Mouse (Mus musculus) limb, embryonic 12.5 days (tissue): Measurements from ENCODE around the gene Cpeb1. TPM values are rescaled to one million over a fixed set of nuclear protein-coding genes. Genes with fewer than 3 reads are reported as not detected.

Experiments used
- ATAC-seq: fragments of 200-750 bp; cut with Nextera tagmentation; 2 replicates; pipeline ENCODE4 v1.8.0; 2017; ENCODE audit warnings: low read depth, moderate TSS enrichment; ENCODE audit not compliant: insufficient number of reproducible peaks, insufficient read depth, low FRiP score, low TSS enrichment
- H3K27ac ChIP-seq: fragments of 300-500 bp; sonication (generic); 2 replicates; pipeline ENCODE4 v1.5.1; 2016; ENCODE audit warnings: mild to moderate bottlenecking, moderate library complexity
- H3K27me3 ChIP-seq: fragments of 300-500 bp; sonication (generic); 2 replicates; pipeline ENCODE4 v1.6.1; 2016; ENCODE audit warnings: mild to moderate bottlenecking, moderate library complexity
- H3K36me3 ChIP-seq: fragments of 300-500 bp; sonication (generic); 2 replicates; pipeline ENCODE4 v1.6.1; 2016; ENCODE audit warnings: mild to moderate bottlenecking, moderate library complexity
- H3K4me1 ChIP-seq: fragments of 300-500 bp; sonication (generic); replicated peaks from 2 replicates; pipeline ENCODE4 v1.6.1; 2016
- H3K4me2 ChIP-seq: fragments of 300-500 bp; sonication (generic); 2 replicates; pipeline ENCODE4 v1.6.1; 2016; ENCODE audit warnings: mild to moderate bottlenecking, moderate library complexity
- H3K4me3 ChIP-seq: fragments of 300-500 bp; sonication (generic); replicated peaks from 2 replicates; pipeline ENCODE4 v1.5.1; 2016; ENCODE audit warnings: mild to moderate bottlenecking
- H3K9ac ChIP-seq: fragments of 300-500 bp; sonication (generic); replicated peaks from 2 replicates; pipeline ENCODE4 v1.6.1; 2016; ENCODE audit warnings: mild to moderate bottlenecking, moderate library complexity
- H3K9me3 ChIP-seq: fragments of 300-500 bp; sonication (generic); 2 replicates; pipeline ENCODE4 v1.6.1; 2016; ENCODE audit warnings: mild to moderate bottlenecking, moderate library complexity
- WGBS: fragments of 180-500 bp; shearing (Covaris S2); methylation state at CpG from one replicate; pipeline ENCODE4 v1.1.7; 2016; 5-methylcytosine and 5-hydroxymethylcytosine counted together
- polyA plus RNA-seq: library from polyadenylated mRNA; unstranded; fragments of >200 nt; fragmentation: Nextera tagmentation; extraction: Ambion mirVana; gene quantifications from 2 replicates; pipeline ENCODE4 v1.2.1, GENCODE M21; 2016

The Cpeb1 gene
- polyA plus RNA-seq, 1 experiment from 2014 or later, result not detected

DNA sequence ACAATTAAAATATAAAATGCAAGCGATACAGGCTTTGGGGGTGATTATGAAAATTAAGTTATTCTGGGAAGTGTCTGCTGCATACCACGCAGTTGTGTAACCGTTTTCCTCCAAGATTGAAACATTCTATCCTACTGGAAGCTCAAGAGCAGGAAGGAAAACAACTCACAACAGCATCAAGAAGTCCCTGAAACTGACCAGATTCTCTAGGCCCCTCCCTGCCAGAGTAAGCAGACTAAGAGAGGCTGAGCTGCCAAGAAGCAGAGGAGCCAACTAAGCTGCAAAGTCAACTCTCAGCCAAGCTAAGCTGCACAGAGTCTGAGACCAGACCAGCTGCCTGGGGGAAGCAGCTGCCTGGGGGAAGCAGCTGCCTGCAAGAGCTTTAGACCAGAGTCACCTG lies 20.0 kb upstream of the Cpeb1 start:
- Histone ChIP-seq H3K36me3 (no peaks in the 10 kb centered on the region), H3K4me2 (no peak overlapping the region), H3K4me1 (peaks cover 8% of the 10 kb centered on the region; the same call in 1 of the 2 replicates), H3K9me3 (no peaks in the 10 kb centered on the region), H3K27me3 (peaks cover 34% of the 10 kb centered on the region), H3K27ac (no peak overlapping the region), H3K4me3 (no peak overlapping the region), H3K9ac (no peak overlapping the region)
- ATAC-seq, result no peak
- 80% methylated on average over 3 of the region's 3 CpGs for WGBS

DNA sequence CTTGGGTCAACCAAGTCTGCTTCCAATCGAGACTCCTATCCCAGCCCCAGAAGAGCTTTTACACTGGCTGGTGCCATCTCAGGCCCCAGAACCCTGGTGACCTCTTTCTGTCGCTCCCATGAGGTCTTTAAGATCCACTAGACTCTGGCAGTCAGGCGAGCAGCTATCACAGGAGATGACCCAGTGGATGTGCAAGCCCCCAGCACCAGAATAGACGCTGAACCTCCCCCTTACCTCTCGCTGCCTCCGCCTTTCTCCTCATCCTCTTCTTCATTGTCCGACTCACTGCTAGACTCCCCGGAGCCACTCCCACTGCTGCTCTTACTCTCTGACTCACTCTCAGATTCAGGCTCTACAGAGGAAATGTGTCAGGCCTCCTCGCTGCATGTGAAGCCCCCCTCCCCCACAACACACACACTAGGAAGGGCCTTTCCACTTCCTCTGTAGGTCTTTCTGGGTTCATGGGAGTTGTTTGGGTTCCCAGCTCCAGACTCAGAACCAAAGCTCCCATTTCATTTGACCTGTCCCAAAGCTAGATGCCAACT lies 9.7 kb upstream of the Cpeb1 start:
- no peak overlapping the region for H3K9ac ChIP-seq
- no peaks in the 10 kb centered on the region for H3K4me1 ChIP-seq
- no peaks in the 10 kb centered on the region for H3K36me3 ChIP-seq
- no peak for ATAC-seq
- 77% methylated on average over 9 of the region's 9 CpGs for WGBS
- H3K27me3 ChIP-seq, result peaks cover 32% of the 10 kb centered on the region
- H3K4me2 ChIP-seq, result no peak overlapping the region
- no peak overlapping the region for H3K27ac ChIP-seq
- H3K9me3 ChIP-seq, result no peaks in the 10 kb centered on the region
- no peak overlapping the region for H3K4me3 ChIP-seq

DNA sequence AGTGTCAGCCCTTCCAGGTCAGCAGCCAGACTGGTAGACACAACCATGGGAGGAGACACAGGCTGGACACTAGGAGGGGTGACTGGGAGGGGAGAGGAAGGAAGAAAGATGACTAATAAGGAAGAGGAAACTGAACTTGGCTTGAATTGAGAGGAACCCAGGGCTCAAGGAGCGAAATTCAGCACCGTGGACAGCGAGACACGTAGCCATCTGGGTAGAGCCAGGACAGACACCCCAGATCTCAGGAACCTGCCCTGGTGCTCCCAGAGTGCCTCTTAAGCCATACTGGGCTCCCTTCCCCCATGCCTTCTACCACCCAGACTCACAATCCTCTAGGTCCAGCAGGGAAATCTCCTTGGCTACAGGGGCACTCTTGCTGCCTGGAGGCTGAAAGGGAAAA lies 8.9 kb upstream of the Cpeb1 start:
- WGBS, result 4% methylated on average over 4 of the region's 4 CpGs
- H3K27me3 ChIP-seq, result peaks cover 38% of the 10 kb centered on the region
- H3K4me3 ChIP-seq, result no peak overlapping the region
- H3K4me1 ChIP-seq, result no peaks in the 10 kb centered on the region
- H3K36me3 ChIP-seq, result no peaks in the 10 kb centered on the region
- ATAC-seq, result no peak; the same call in 1 of the 2 replicates
- H3K9ac ChIP-seq, result no peak overlapping the region
- no peak overlapping the region for H3K4me2 ChIP-seq
- H3K27ac ChIP-seq, result no peak overlapping the region
- H3K9me3 ChIP-seq, result no peaks in the 10 kb centered on the region

DNA sequence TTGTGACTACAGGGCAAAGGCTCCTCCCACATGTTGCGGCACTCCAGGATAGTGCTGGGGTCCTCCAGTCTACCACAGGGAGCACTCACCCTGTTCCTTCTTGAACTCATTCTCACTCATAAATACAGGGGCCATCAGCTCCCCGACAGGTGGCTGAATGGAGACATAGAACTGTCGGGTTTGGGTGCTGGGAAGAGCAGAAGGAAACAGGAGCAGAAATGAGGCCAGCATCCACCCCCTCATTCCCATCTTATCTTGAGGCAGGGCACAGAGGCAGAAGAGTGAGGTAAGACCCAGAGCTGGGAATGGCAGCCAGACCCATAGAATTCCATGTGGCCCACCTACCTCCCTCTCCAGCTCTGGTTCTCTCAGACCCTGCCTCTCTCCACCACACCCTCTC lies 7.5 kb upstream of the Cpeb1 start:
- no peaks in the 10 kb centered on the region for H3K36me3 ChIP-seq
- 72% methylated on average over 3 of the region's 3 CpGs for WGBS
- H3K4me3 ChIP-seq, result no peak overlapping the region
- H3K9ac ChIP-seq, result no peak overlapping the region
- H3K4me1 ChIP-seq, result no peaks in the 10 kb centered on the region
- H3K27ac ChIP-seq, result no peak overlapping the region
- no peak overlapping the region for H3K4me2 ChIP-seq
- no peak for ATAC-seq
- H3K27me3 ChIP-seq, result peaks cover 51% of the 10 kb centered on the region
- H3K9me3 ChIP-seq, result no peaks in the 10 kb centered on the region

DNA sequence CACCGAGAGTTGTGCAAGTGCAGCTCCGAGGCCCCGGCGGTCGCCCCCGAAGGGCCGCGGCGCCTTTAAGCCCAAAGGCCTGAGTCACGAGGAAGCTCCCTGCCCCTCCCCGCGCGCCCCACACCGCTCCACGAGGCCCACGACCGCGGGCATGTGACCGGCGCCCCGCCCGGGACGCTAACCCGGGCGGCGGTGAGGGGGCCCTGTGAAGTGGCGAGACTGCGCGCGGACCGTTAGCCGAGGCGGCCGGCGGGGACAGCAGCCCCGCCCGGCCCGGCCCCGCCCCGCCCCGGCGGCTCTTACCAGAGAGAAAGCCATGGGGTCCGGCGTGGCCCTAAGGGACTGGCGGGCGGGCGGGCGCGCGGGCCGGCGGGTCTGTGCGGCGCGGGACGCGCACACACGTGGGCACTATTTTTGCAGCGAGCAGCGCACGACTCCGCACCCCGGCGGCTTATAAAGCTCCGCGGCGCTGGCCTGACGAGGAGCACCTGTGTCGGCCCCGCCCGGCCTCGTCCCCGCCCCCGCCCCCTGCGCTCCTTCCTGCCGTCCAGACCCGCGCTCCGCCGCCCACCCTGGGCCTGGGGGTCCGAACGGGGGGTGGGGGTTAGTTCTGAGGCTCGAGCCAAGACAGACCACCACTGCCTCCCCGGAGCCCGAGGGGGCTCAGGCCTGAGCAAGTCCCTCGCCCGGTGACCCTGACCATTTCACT lies 780 bp downstream of the Cpeb1 start:
- H3K9ac ChIP-seq, result peak overlapping the region; percentile 42; the same call in 1 of the 2 replicates
- WGBS, result 2% methylated on average over 76 of the region's 87 CpGs
- H3K4me2 ChIP-seq, result peak overlapping the region; percentile 93
- peaks cover 85% of the 10 kb centered on the region for H3K27me3 ChIP-seq
- peaks cover 27% of the 10 kb centered on the region for H3K4me1 ChIP-seq
- no peaks in the 10 kb centered on the region for H3K9me3 ChIP-seq
- peak; percentile 56 for ATAC-seq
- no peak overlapping the region for H3K27ac ChIP-seq
- H3K36me3 ChIP-seq, result no peaks in the 10 kb centered on the region
- H3K4me3 ChIP-seq, result peak overlapping the region; percentile 54

DNA sequence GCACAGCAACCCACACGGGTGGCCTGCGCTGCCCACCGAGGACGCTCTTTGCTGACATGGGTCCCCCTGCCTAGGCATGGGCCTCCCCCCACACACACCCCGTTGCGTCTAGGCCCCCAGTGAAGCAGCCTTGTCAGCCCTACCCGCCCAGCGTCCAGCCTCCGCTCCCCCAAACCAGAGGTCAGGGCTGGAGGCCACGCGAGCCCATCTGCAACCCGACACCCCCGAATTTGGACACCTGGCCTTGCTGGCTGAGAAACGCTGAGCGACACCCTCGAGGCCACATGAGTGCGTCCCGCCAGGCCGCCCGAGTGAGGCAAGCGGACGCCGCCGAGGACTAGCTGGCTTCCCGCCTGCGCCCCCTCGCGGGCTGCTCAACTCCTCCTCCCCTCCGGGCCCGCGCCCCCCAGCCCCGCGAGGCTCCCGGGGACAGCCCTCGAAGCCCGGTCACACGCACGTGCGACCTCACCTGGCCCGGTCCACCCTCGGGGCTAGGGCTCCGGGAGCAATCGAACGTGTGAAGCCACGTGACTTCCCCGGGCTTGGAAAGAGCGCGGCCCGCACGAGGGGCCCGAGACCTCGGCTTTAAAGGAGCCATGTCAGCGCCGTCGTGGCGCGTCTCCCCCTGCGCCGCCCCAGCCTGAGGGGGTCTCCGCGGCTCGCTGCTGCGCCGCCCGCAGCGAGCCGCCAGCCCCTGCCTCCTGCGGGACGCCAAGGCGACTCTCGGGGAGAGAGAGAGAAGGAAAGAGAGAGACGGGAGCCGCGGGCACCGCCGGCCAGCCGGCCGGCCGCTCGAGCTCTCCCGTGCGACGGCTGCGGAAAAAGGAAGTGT lies 1.6 kb downstream of the Cpeb1 start:
- peaks cover 27% of the 10 kb centered on the region for H3K4me1 ChIP-seq
- peak overlapping the region; percentile 93 for H3K4me2 ChIP-seq
- peak; percentile 37; the same call in 1 of the 2 replicates for ATAC-seq
- no peak overlapping the region for H3K27ac ChIP-seq
- H3K36me3 ChIP-seq, result no peaks in the 10 kb centered on the region
- no peaks in the 10 kb centered on the region for H3K9me3 ChIP-seq
- peaks cover 77% of the 10 kb centered on the region for H3K27me3 ChIP-seq
- H3K9ac ChIP-seq, result peak overlapping the region; percentile 42; the same call in 1 of the 2 replicates
- 4% methylated on average over 78 of the region's 84 CpGs for WGBS
- H3K4me3 ChIP-seq, result peak overlapping the region; percentile 54

DNA sequence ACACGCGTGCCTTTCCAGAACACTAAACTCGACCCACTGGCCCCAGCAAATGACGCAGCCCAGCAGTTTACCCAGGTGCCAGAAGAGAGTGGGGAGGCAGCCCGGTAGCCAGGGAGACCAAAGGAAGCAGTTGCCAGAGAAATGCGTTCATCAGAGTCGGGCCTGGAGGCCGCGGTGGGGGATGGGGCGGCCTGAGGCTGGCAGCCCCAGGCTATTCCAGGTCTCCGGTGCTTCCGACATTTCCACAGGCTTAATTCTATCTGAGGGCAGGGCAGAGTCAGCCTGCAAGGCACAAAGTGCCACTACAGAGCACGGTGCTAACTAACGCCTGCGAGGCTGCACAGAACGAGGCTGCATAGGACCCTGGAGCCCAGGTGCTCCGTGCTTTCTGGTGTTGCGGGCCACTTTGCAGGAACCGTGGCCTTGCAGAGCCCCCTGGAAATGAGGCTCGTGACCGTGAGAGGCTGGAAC lies 2.3 kb downstream of the Cpeb1 start:
- no peaks in the 10 kb centered on the region for H3K36me3 ChIP-seq
- ATAC-seq, result 0 out of 2 replicates have a peak, but pooled peaks have one; percentile 15
- H3K4me2 ChIP-seq, result peak overlapping the region; percentile 93
- H3K9ac ChIP-seq, result 0 out of 2 replicates have a peak overlapping the region, but pooled peaks have one; percentile 9
- H3K4me1 ChIP-seq, result peaks cover 27% of the 10 kb centered on the region
- H3K4me3 ChIP-seq, result peak overlapping the region; percentile 54
- no peak overlapping the region for H3K27ac ChIP-seq
- 3% methylated on average over 20 of the region's 21 CpGs for WGBS
- no peaks in the 10 kb centered on the region for H3K9me3 ChIP-seq
- peaks cover 73% of the 10 kb centered on the region for H3K27me3 ChIP-seq

DNA sequence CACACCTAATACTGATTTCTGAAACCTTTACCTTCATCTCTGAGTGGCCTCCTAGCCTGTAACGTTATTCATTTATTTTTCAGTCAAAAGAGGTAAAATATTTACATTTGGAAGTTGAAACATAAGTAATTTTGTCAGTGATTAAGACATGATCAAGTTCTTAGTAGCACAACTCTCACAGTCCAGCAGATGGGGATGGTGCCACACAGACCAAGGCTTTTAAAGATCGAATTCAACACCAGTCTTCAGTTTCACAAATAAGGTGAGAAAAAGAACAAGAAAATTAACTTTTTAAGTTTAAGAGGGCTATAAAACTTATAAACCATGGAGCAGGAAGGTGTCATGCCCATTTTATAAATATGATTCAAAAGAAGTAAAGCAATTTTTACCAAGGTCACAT lies 56.3 kb downstream of the Cpeb1 start:
- Histone ChIP-seq H3K27me3 (no peaks in the 10 kb centered on the region), H3K4me2 (no peak overlapping the region), H3K36me3 (no peaks in the 10 kb centered on the region), H3K9me3 (no peaks in the 10 kb centered on the region), H3K9ac (no peak overlapping the region), H3K4me1 (no peaks in the 10 kb centered on the region), H3K4me3 (no peak overlapping the region), H3K27ac (no peak overlapping the region)
- ATAC-seq, result no peak
- WGBS, result 60% methylated on average over 2 of the region's 2 CpGs

DNA sequence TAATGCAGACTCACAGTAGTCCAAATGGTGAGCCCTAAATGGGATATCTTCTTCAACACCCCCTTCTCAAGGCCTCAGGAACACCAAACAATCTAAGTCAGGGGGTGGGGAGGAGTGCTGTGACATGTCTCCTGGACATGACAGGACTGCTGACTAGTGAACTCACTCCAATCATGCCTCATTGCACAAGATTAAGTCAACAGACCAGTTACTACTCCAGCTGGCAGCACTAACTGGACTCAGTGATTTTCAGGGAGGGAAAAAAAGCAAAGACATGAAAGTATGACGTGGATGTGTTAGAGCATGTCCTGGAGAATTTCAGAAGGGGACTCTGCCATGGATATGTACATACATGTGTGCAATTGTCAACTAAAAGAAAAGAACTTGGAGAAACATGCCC lies 75.9 kb downstream of the Cpeb1 start:
- no peak overlapping the region for H3K27ac ChIP-seq
- H3K4me3 ChIP-seq, result no peak overlapping the region
- H3K4me1 ChIP-seq, result no peaks in the 10 kb centered on the region
- H3K4me2 ChIP-seq, result no peak overlapping the region
- H3K9me3 ChIP-seq, result no peaks in the 10 kb centered on the region
- WGBS, result 76% methylated on average over 1 of the region's 1 CpGs
- no peaks in the 10 kb centered on the region for H3K27me3 ChIP-seq
- ATAC-seq, result no peak
- H3K9ac ChIP-seq, result no peak overlapping the region
- no peaks in the 10 kb centered on the region for H3K36me3 ChIP-seq

DNA sequence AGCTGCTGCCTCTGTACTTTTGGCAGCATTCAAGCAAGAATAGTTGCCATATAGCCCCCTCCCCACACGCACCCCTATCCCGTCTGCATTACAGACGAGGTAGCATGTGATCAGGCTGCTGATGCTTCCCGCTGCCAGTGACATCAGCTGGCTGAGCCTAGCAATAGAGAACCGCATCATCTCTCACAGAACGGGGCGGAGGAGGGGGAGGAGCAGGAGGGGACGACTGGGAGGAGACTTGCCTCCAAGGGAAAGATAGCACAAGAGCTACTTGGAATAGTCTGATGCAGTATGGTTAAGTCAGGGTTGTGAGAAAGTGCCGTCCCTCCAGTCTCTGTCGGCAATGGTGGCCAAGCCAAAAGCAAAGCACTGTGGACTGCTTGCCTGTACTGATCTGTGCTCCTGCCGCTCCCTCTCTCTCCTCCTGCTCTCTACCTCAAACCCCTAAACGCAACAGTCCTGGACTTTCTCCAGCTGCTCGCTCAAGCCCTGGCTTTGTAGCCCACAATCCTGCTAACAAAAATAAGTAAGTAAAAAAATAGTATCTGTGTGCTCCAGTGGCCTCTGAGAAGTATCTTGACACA lies 82.8 kb downstream of the Cpeb1 start:
- Histone ChIP-seq H3K9me3 (no peaks in the 10 kb centered on the region), H3K4me1 (0 out of 2 replicates have a peak, but pooled peaks cover 3% of the 10 kb centered on the region), H3K27me3 (peaks cover 24% of the 10 kb centered on the region), H3K9ac (no peak overlapping the region), H3K4me2 (peak overlapping the region; percentile 42), H3K27ac (no peak overlapping the region), H3K4me3 (0 out of 2 replicates have a peak overlapping the region, but pooled peaks have one; percentile 6), H3K36me3 (no peaks in the 10 kb centered on the region)
- WGBS, result 6% methylated on average over 13 of the region's 13 CpGs
- ATAC-seq, result no peak

DNA sequence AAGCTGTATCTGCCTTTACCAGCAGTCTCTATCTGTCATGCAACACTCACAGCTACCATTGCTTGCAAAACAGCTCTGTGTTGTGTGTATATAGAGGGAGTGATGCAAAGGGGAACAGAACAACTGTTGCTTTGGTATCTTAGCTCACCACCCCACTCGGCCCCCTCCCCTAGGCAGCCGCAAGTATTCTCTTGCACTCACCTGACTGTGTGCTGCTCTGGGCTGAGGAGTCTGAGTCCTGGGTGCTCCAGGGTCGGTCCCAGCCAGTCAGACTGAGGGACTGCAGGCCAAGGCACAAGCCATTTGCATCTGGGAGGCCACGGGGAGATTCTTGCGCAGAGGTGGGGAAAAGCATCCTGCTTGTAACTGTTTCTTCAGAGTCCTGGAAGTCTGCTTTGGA lies 83.5 kb downstream of the Cpeb1 start:
- Histone ChIP-seq H3K9me3 (no peaks in the 10 kb centered on the region), H3K27me3 (peaks cover 24% of the 10 kb centered on the region), H3K4me2 (peak overlapping the region; percentile 42; the same call in 1 of the 2 replicates), H3K4me3 (no peak overlapping the region), H3K4me1 (0 out of 2 replicates have a peak, but pooled peaks cover 3% of the 10 kb centered on the region), H3K36me3 (no peaks in the 10 kb centered on the region), H3K27ac (no peak overlapping the region), H3K9ac (no peak overlapping the region; the same call in 1 of the 2 replicates)
- WGBS, result 9% methylated on average over 5 of the region's 5 CpGs
- no peak for ATAC-seq
